Mouse (Mus musculus) adipocyte (in vitro differentiated cells): ENCODE data around the gene Cnot10.

Experiments used
- DNase-seq: peaks from one replicate; pipeline ENCODE4 v3.0.0-alpha.2; 2016; ENCODE audit warnings: low spot score

The Cnot10 gene

GRCm38 (mm10) chr9:114584183-114585016 lies 55.6 kb downstream of the Cnot10 start:
- DNase-seq = no peak

GRCm38 (mm10) chr9:114583812-114584182 lies 56.2 kb downstream of the Cnot10 start:
- peak; percentile 62 for DNase-seq

GRCm38 (mm10) chr9:114578646-114579045 lies 61.3 kb downstream of the Cnot10 start:
- no peak for DNase-seq

- DNase-seq = no peak
Observed at GRCm38 (mm10) chr9:114576001-114576400, 64.0 kb downstream of the Cnot10 start.

- DNase-seq = no peak
Observed at GRCm38 (mm10) chr9:114573528-114573927, 66.5 kb downstream of the Cnot10 start.

GRCm38 (mm10) chr9:114568682-114569474 lies 71.1 kb downstream of the Cnot10 start:
- no peak for DNase-seq

- no peak for DNase-seq
Observed at GRCm38 (mm10) chr9:114564667-114565066, 75.3 kb downstream of the Cnot10 start.

- no peak for DNase-seq
Observed at GRCm38 (mm10) chr9:114563761-114564606, 76.0 kb downstream of the Cnot10 start, which contains the start of gene Trim71. Trim71 (minus strand) TSS chr9:114564369.

GRCm38 (mm10) chr9:114562919-114563751 lies 76.8 kb downstream of the Cnot10 start:
- no peak for DNase-seq

GRCm38 (mm10) chr9:114562031-114562918 lies 77.7 kb downstream of the Cnot10 start:
- DNase-seq = no peak

GRCm38 (mm10) chr9:114561671-114561971 lies 78.4 kb downstream of the Cnot10 start:
- DNase-seq = no peak

- no peak for DNase-seq
Observed at GRCm38 (mm10) chr9:114560771-114561670, 79.0 kb downstream of the Cnot10 start.

GRCm38 (mm10) chr9:114560141-114560540 lies 79.8 kb downstream of the Cnot10 start:
- no peak for DNase-seq

- no peak for DNase-seq
Observed at GRCm38 (mm10) chr9:114557086-114557485, 82.9 kb downstream of the Cnot10 start.

- no peak for DNase-seq
Observed at GRCm38 (mm10) chr9:114556276-114556855, 83.6 kb downstream of the Cnot10 start.

- no peak for DNase-seq
Observed at GRCm38 (mm10) chr9:114554355-114554979, 85.5 kb downstream of the Cnot10 start.

- DNase-seq = no peak
Observed at GRCm38 (mm10) chr9:114553828-114554227, 86.2 kb downstream of the Cnot10 start.

GRCm38 (mm10) chr9:114550033-114550432 lies 90.0 kb downstream of the Cnot10 start:
- no peak for DNase-seq
